Mouse (Mus musculus) megakaryocyte, adult 5-6 weeks (primary cell): ENCODE data around the gene Gna15. TPM values are rescaled to one million over a fixed set of nuclear protein-coding genes. Genes with fewer than 3 reads are reported as not detected.
A peak's percentile ranks its signal among the peaks of the same experiment; 100 is the strongest.

Experiments used
- ATAC-seq: 2 replicates; pipeline ENCODE4 v1.8.0; 2016; ENCODE audit warnings: mild to moderate bottlenecking, inconsistent platforms; ENCODE audit not compliant: poor library complexity, severe bottlenecking
- total RNA-seq, 2 experiments: library from RNA; stranded (forward) in 1 of 2; stranded (reverse) in 1 of 2; fragments of 153-499, 151-499 nt in 1 of 2; fragments of 221-1000, 200-1000 nt in 1 of 2; gene quantifications; 2 replicates each; pipeline versions ENCODE4 v1.2.3 to v1.2.4; 2015 to 2017

The Gna15 gene
- 34.3 and 35.9 TPM in 2 replicates for total RNA-seq (2015)
- 31.5 and 42.4 TPM in 2 replicates for total RNA-seq (2017)

GRCm38 (mm10) chr10:81524051-81524605 is at the start of gene Gna15:
Gna15 (minus strand) TSS chr10:81524225.
- ATAC-seq = peak; percentile 69

- ATAC-seq = no peak
These were observed 49.0 kb upstream of the Gna15 start for GRCm38 (mm10) chr10:81572975-81573374.

GRCm38 (mm10) chr10:81572133-81572671 is 48.2 kb upstream of the Gna15 start:
- ATAC-seq = no peak

GRCm38 (mm10) chr10:81571501-81571876 is 47.5 kb upstream of the Gna15 start:
- ATAC-seq = peak; percentile 85

- peak; percentile 66 for ATAC-seq
These were observed 46.9 kb upstream of the Gna15 start for GRCm38 (mm10) chr10:81570831-81571500.

- ATAC-seq = no peak
These were observed 46.3 kb upstream of the Gna15 start for GRCm38 (mm10) chr10:81570238-81570800.

GRCm38 (mm10) chr10:81569507-81570237 is 45.6 kb upstream of the Gna15 start:
- no peak for ATAC-seq

GRCm38 (mm10) chr10:81568381-81569191 is 44.6 kb upstream of the Gna15 start:
- no peak for ATAC-seq

GRCm38 (mm10) chr10:81565257-81566228 is 41.5 kb upstream of the Gna15 start:
- no peak for ATAC-seq

GRCm38 (mm10) chr10:81564734-81565133 is 40.7 kb upstream of the Gna15 start:
- no peak for ATAC-seq

GRCm38 (mm10) chr10:81564216-81564615 is 40.2 kb upstream of the Gna15 start:
- ATAC-seq = 0 out of 2 replicates have a peak, but pooled peaks have one; percentile 6

- ATAC-seq = no peak
These were observed 39.5 kb upstream of the Gna15 start for GRCm38 (mm10) chr10:81563481-81563880.

GRCm38 (mm10) chr10:81562411-81562810 is 38.4 kb upstream of the Gna15 start:
- no peak for ATAC-seq

GRCm38 (mm10) chr10:81560719-81561459 is 36.9 kb upstream of the Gna15 start:
- peak; percentile 71 for ATAC-seq

GRCm38 (mm10) chr10:81559627-81560539 is 35.9 kb upstream of the Gna15 start:
- ATAC-seq = peak; percentile 56

GRCm38 (mm10) chr10:81559163-81559626 is 35.2 kb upstream of the Gna15 start, which contains the start of gene Aes:
Aes (plus strand) TSS chr10:81559488.
- peak; percentile 62 for ATAC-seq

- no peak for ATAC-seq
These were observed 33.5 kb upstream of the Gna15 start for GRCm38 (mm10) chr10:81557491-81557890.
